Mouse (Mus musculus): ENCODE measurements at regions not wholly inside any gene's neighbourhood (a gene's known extent, or its start where the extent isn't known, plus 50 kb on each side); places are given as distances from the start of the nearest gene placed in this dataset.

DNA sequence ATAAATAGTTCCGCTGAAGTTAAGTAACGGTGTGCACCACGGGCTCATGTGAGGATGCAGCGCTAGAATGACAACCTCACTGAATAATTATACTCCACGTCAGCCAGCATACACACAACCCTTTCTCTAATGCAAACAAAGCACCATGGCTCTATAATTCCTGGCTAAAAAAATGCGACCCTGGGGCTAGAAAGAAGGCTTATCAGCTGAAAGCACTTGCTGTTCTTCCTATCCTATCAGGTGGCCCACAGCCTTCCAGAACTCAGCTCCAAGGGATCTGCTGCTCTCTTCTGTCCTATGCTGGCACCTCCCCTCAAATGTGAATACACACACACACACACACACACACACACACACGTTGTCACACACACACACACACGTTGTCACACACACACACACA, 350.9 kb downstream of the Med10 start:
- no peaks in the 10 kb centered on the region for H3K9me3 ChIP-seq
- no peak overlapping the region for H3K9ac ChIP-seq
- H3K27ac ChIP-seq = no peak overlapping the region
- H3K27me3 ChIP-seq (replicated peaks) = no peaks in the 10 kb centered on the region
- H3K4me2 ChIP-seq (replicated peaks) = no peak overlapping the region
- H3K36me3 ChIP-seq = no peaks in the 10 kb centered on the region
- 52% methylated on average over 8 of the region's 8 CpGs for WGBS
- no peak overlapping the region for H3K4me3 ChIP-seq (replicated peaks)
- no peaks in the 10 kb centered on the region for H3K4me1 ChIP-seq (replicated peaks)
- ATAC-seq = no peak

DNA sequence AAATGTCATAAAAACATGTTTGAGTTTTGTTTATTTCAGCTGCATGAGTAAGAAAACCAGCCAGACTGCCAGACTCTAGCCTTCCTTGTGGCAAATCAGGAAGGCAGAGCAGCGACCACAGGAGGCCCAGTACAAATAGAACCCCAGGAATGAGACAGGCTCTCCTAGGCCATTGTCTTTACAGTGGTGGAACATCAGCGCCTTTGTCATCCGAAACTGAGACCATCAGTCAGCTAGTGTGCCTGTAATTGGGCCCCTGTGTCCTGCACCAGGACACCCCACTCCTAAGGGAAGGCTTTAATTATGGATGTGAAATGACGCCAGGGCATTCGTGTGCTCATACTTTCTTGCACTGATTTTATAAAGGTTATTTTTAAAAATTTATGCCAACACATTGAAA, 353.4 kb downstream of the Med10 start:
- WGBS = 64% methylated on average over 5 of the region's 5 CpGs
- Histone ChIP-seq H3K9ac (no peak overlapping the region), H3K27ac (no peak overlapping the region), H3K36me3 (no peaks in the 10 kb centered on the region), H3K4me2 (replicated peaks) (no peak overlapping the region), H3K4me3 (replicated peaks) (no peak overlapping the region), H3K4me1 (replicated peaks) (no peaks in the 10 kb centered on the region), H3K9me3 (no peaks in the 10 kb centered on the region), H3K27me3 (replicated peaks) (no peaks in the 10 kb centered on the region)
- no peak for ATAC-seq

DNA sequence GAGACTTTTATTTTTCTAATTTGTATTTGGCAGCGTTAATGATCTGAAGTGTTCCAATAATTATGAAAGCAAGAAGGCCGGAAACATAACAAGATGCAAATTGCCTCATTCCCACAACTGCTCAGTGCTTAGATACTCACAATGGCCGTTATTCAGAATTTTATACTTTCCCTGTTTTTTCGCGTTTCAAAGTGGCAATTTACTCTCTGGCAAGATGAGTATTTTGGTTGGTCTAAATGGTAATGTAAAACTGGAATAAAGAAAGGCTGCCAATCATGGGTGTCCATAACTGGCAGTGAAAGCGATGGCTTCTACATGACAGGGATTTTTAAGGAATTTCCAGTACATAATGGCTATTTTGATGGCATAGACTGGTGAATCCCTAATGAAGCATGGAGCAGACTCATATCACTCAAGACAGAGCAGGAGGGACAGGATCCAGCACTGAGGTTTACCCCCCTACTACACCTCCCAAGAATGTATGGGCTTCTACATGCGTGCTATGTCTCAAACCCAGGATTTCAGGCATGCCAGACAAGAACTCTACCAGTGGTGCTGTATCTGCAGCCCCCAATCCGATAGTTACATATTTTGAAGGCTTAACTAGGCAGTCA, 354.9 kb downstream of the Med10 start:
- no peak overlapping the region for H3K4me2 ChIP-seq (replicated peaks)

DNA sequence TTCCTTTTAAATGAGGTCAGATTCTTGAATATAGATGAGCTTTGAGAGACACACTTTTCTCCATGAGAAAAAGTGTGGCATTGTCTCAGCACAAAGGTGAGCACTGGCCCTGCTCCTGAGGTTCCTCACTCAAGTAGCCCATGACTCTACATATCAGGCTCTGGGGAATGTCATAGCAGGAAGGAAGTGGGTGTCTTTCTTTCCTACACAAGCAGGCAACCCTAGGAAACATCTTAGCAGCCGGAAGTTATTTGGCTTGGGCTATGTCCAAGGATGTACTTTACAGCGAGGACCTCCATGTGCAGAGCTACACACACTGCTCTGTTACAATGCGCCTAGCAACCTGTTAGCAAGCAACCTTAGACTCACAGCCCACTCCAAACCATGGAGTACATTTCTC, 356.9 kb downstream of the Med10 start:
- Histone ChIP-seq H3K36me3 (no peaks in the 10 kb centered on the region), H3K4me2 (replicated peaks) (no peak overlapping the region), H3K27me3 (replicated peaks) (no peaks in the 10 kb centered on the region), H3K27ac (no peak overlapping the region), H3K4me3 (replicated peaks) (no peak overlapping the region), H3K9me3 (no peaks in the 10 kb centered on the region), H3K4me1 (replicated peaks) (0 out of 2 replicates have a peak, but pooled peaks cover 2% of the 10 kb centered on the region), H3K9ac (no peak overlapping the region)
- no peak for ATAC-seq
- 76% methylated on average over 3 of the region's 3 CpGs for WGBS

More for the DNA sequence above, 354.9 kb downstream of the Med10 start:
- Histone ChIP-seq H3K27ac (no peak overlapping the region), H3K27me3 (replicated peaks) (no peaks in the 10 kb centered on the region), H3K9me3 (no peaks in the 10 kb centered on the region), H3K36me3 (no peaks in the 10 kb centered on the region), H3K4me3 (replicated peaks) (no peak overlapping the region), H3K4me1 (replicated peaks) (0 out of 2 replicates have a peak, but pooled peaks cover 2% of the 10 kb centered on the region), H3K9ac (no peak overlapping the region)
- ATAC-seq = no peak
- WGBS = 90% methylated on average over 8 of the region's 8 CpGs

DNA sequence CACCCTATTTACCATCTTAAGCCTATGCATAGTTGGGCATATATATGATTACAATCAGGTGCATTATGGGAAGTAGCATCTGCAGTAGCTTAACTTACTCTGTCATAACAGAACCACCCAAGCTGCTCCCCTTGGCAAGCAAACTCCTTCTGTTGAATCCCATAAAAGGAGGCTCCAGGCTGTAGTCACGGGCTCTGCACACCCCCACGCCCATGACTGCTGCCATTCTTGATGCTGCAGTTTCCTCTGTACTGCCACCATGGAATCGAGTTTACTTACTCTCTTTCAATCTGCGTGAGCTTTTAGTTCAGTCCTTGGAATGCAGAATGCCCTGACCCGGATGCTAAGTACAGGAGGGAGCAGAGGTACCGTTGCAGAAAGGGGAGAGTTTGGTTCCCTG, 357.4 kb downstream of the Med10 start:
- H3K4me1 ChIP-seq (replicated peaks) = 0 out of 2 replicates have a peak, but pooled peaks cover 2% of the 10 kb centered on the region
- H3K4me2 ChIP-seq (replicated peaks) = no peak overlapping the region
- H3K27me3 ChIP-seq (replicated peaks) = no peaks in the 10 kb centered on the region
- H3K9ac ChIP-seq = no peak overlapping the region
- H3K9me3 ChIP-seq = no peaks in the 10 kb centered on the region
- H3K4me3 ChIP-seq (replicated peaks) = no peak overlapping the region
- no peak for ATAC-seq
- H3K36me3 ChIP-seq = no peaks in the 10 kb centered on the region
- H3K27ac ChIP-seq = no peak overlapping the region
- 53% methylated on average over 6 of the region's 6 CpGs for WGBS

DNA sequence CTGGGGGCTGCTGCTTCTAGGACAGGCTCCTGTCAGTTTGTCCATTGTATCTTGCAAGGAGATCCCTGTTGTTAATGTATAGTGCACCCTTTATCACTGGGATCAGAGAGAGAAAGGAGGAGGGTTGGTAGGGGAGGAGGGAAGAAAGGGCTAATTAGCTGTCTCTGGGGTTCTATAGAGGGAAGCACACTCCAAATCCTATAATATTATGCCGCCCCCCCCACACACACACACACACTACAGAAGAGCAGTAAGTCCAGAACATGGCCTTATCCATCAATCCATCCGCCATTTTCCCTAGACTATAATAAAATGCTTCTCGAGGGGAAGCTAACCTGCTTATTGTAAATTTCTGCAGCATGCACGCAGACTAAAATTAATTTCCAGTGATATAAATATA, 359.9 kb downstream of the Med10 start:
- no peak overlapping the region for H3K27ac ChIP-seq
- 0 out of 2 replicates have a peak, but pooled peaks cover 2% of the 10 kb centered on the region for H3K4me1 ChIP-seq (replicated peaks)
- H3K9me3 ChIP-seq = no peaks in the 10 kb centered on the region
- H3K4me2 ChIP-seq (replicated peaks) = no peak overlapping the region
- no peak for ATAC-seq
- H3K4me3 ChIP-seq (replicated peaks) = no peak overlapping the region
- H3K9ac ChIP-seq = no peak overlapping the region
- WGBS = 87% methylated on average over 4 of the region's 4 CpGs
- H3K27me3 ChIP-seq (replicated peaks) = no peaks in the 10 kb centered on the region
- no peaks in the 10 kb centered on the region for H3K36me3 ChIP-seq

DNA sequence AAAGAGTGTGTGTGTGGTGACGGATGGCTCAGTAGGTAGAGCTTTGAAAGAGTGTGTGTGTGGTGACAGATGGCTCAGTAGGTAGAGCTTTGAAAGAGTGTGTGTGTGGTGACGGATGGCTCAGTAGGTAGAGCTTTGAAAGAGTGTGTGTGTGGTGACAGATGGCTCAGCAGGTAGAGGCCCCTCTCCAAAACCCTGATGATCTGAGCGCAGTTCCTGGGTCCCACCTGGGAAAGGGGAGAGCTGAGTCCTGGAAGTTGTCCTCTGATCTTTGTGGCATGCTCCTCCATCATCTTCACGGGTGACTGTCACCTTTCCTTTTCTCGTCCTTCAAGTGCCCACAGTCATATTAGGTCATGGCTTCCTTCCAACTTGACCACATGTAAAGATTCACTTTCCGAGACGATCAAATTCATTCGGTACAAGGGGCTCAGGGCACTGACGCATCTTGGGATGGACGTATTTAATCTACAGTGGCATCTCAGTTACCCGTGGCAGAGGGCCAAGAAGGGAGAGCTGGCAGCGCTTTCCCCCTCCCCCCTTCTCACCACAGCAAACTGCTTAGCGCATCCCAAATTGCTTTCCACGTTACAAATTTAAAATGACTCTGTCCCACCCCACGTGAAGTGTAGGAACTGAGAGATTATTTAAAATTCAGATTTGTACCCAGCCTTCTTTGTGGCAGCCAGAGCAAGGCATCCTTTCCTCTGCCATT, 363.5 kb downstream of the Med10 start:
- WGBS = 81% methylated on average over 15 of the region's 15 CpGs
- Histone ChIP-seq H3K4me2 (replicated peaks) (no peak overlapping the region), H3K36me3 (no peaks in the 10 kb centered on the region), H3K4me3 (replicated peaks) (no peak overlapping the region), H3K9me3 (no peaks in the 10 kb centered on the region), H3K9ac (no peak overlapping the region), H3K4me1 (replicated peaks) (0 out of 2 replicates have a peak, but pooled peaks cover 2% of the 10 kb centered on the region), H3K27ac (no peak overlapping the region), H3K27me3 (replicated peaks) (no peaks in the 10 kb centered on the region)
- ATAC-seq = no peak

DNA sequence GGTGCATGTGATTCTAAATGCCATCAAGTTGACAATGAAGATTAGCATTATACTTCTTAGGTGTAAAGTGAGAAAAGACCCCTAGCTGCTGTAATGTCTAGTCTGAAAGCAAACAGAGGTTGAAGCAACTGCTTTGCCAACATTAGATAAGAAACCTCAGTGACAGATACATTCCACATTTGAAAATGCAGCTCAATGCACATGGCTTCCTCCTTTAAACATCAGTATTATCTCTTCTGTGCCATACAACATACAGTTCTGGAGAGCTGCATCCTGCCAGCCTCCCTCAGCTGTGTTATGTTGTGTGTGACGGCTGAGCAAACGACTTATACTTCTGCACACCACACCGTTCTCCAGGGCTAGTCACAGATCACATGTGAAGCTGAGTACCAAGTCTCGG, 365.6 kb downstream of the Med10 start:
- H3K4me2 ChIP-seq (replicated peaks) = no peak overlapping the region
- H3K9ac ChIP-seq = no peak overlapping the region
- H3K27ac ChIP-seq = no peak overlapping the region
- H3K4me3 ChIP-seq (replicated peaks) = no peak overlapping the region
- WGBS = 43% methylated on average over 4 of the region's 4 CpGs
- no peaks in the 10 kb centered on the region for H3K9me3 ChIP-seq
- no peaks in the 10 kb centered on the region for H3K36me3 ChIP-seq
- no peaks in the 10 kb centered on the region for H3K27me3 ChIP-seq (replicated peaks)
- no peaks in the 10 kb centered on the region for H3K4me1 ChIP-seq (replicated peaks)
- ATAC-seq = no peak

DNA sequence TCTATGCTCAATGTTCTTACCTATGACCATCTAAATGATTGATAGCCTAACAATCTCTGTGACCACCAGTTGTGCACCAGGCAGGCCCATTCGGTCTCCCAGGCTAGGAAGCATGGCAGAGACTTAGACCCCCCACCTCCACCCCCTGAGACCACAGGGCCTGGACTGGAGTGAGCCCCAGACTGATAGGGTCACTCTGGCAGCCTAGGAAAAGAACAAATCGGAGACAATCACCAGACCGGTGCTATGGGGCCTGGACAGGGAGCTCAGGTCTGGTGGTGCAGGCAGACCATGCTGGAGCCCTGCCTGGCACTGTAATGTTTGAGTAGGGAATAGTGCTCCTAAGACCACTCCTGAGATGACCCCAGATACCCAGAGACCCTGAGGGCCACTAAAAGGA, 366.7 kb downstream of the Med10 start:
- H3K4me1 ChIP-seq (replicated peaks) = no peaks in the 10 kb centered on the region
- no peak overlapping the region for H3K4me2 ChIP-seq (replicated peaks)
- H3K4me3 ChIP-seq (replicated peaks) = no peak overlapping the region
- H3K27ac ChIP-seq = no peak overlapping the region
- H3K9me3 ChIP-seq = no peaks in the 10 kb centered on the region
- 81% methylated on average over 3 of the region's 3 CpGs for WGBS
- no peak for ATAC-seq
- no peak overlapping the region for H3K9ac ChIP-seq
- H3K27me3 ChIP-seq (replicated peaks) = no peaks in the 10 kb centered on the region
- no peaks in the 10 kb centered on the region for H3K36me3 ChIP-seq

DNA sequence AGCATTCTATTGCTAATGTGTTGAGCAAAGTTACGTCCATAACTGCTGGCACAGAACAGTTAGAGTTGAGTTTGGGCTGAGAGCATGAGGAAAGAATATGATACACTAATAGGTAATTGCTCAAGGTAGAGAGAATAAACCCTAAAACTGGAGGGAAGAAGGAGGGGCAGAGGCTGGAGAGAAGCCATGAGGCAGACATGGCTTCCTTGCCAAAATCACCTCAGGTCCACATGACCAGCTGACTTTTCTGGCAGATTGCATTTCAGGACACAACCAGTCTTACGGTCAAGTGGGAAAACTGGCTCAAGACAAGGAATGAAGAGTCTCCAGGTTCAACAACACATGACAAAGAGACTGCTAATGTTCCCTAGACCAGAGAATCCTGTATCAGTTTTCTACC, 374.9 kb downstream of the Med10 start:
- no peak overlapping the region for H3K4me2 ChIP-seq (replicated peaks)
- no peak for ATAC-seq
- H3K4me1 ChIP-seq (replicated peaks) = no peaks in the 10 kb centered on the region
- H3K9me3 ChIP-seq = no peaks in the 10 kb centered on the region
- H3K36me3 ChIP-seq = no peaks in the 10 kb centered on the region
- no peak overlapping the region for H3K27ac ChIP-seq
- 91% methylated on average over 2 of the region's 2 CpGs for WGBS
- no peak overlapping the region for H3K4me3 ChIP-seq (replicated peaks)
- H3K27me3 ChIP-seq (replicated peaks) = no peaks in the 10 kb centered on the region
- H3K9ac ChIP-seq = no peak overlapping the region

DNA sequence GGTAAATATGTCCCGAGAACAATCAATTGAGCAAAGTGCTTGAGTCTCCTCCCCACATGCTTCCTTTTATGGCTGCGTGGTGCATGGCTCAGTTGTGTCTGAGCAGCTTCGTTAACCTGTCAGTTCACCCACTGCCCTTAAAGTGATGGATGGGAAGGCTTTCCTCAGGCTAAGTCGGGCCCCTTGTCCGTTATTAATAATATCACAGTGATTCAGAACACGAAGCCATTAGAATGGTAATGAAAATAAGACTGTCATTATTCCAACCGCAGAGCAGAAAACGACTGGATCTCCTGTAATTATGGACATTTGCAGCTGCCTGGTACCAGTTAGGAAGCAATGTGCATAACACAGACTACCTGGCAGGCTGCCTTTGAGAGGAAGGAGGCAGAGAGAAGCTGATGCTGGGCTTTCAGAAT, 375.9 kb downstream of the Med10 start:
- Histone ChIP-seq H3K4me1 (replicated peaks) (no peaks in the 10 kb centered on the region), H3K4me3 (replicated peaks) (no peak overlapping the region), H3K9ac (no peak overlapping the region)

DNA sequence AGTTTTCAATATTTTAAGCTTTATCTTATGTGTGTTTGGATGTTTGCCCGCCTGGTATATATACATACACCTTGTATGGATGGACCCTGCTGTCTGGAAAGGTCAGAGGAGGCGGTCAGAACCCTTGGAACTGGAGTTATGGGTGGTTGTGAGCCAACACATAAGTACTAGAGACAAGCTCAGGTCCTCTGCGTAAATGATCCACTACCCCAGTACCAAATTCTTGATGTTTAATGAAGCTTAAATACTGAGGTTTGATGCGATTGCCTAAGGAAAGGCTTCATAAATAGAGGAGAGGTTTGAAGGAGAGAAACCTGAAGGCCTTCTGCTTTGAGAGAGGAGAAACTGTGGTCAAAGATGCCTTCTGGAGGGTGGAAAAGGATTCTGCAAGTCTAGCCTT, 388.8 kb downstream of the Med10 start:
- H3K36me3 ChIP-seq = no peaks in the 10 kb centered on the region
- no peak overlapping the region for H3K4me3 ChIP-seq (replicated peaks)
- H3K4me1 ChIP-seq (replicated peaks) = no peaks in the 10 kb centered on the region
- no peak for ATAC-seq
- WGBS = 85% methylated on average over 4 of the region's 4 CpGs
- no peak overlapping the region for H3K9ac ChIP-seq
- no peak overlapping the region for H3K4me2 ChIP-seq (replicated peaks)
- no peaks in the 10 kb centered on the region for H3K9me3 ChIP-seq
- H3K27me3 ChIP-seq (replicated peaks) = no peaks in the 10 kb centered on the region
- H3K27ac ChIP-seq = no peak overlapping the region

More for the DNA sequence above, 375.9 kb downstream of the Med10 start:
- H3K27ac ChIP-seq = no peak overlapping the region
- peak; percentile 39; the same call in 1 of the 2 replicates for ATAC-seq
- H3K36me3 ChIP-seq = no peaks in the 10 kb centered on the region
- H3K4me2 ChIP-seq (replicated peaks) = no peak overlapping the region
- no peaks in the 10 kb centered on the region for H3K27me3 ChIP-seq (replicated peaks)
- WGBS = 26% methylated on average over 8 of the region's 8 CpGs
- no peaks in the 10 kb centered on the region for H3K9me3 ChIP-seq

Measured in intestine, embryonic 15.5 days (tissue).